Mouse (Mus musculus) heart, embryonic 15.5 days (tissue): ENCODE data around the gene Lcp1. TPM values are rescaled to one million over a fixed set of nuclear protein-coding genes. Genes with fewer than 3 reads are reported as not detected.

Experiments
- ATAC-seq: fragments of 200-750 bp; cut with Nextera tagmentation; replicated peaks from 2 replicates; pipeline ENCODE4 v1.8.0; 2017; ENCODE audit warnings: low read depth, moderate TSS enrichment; ENCODE audit not compliant: insufficient number of reproducible peaks, insufficient read depth, low FRiP score
- H3K27ac ChIP-seq: fragments of 300-500 bp; sonication (generic); 2 replicates; pipeline ENCODE4 v1.5.1; 2015; ENCODE audit warnings: mild to moderate bottlenecking, inconsistent platforms
- H3K27me3 ChIP-seq: fragments of 300-500 bp; sonication (generic); 2 replicates; pipeline ENCODE4 v1.6.1; 2015; ENCODE audit warnings: inconsistent platforms
- H3K36me3 ChIP-seq: fragments of 300-500 bp; sonication (generic); 2 replicates; pipeline ENCODE4 v1.6.1; 2015; ENCODE audit warnings: mild to moderate bottlenecking, inconsistent platforms
- H3K4me1 ChIP-seq: fragments of 300-500 bp; sonication (generic); replicated peaks from 2 replicates; pipeline ENCODE4 v1.6.1; 2015; ENCODE audit warnings: inconsistent platforms
- H3K4me2 ChIP-seq: fragments of 300-500 bp; sonication (generic); 2 replicates; pipeline ENCODE4 v1.6.1; 2015; ENCODE audit warnings: inconsistent platforms, mild to moderate bottlenecking, moderate library complexity
- H3K4me3 ChIP-seq: fragments of 300-500 bp; sonication (generic); 2 replicates; pipeline ENCODE4 v1.5.1; 2015; ENCODE audit warnings: mild to moderate bottlenecking, inconsistent platforms
- H3K9ac ChIP-seq: fragments of 300-500 bp; sonication (generic); 2 replicates; pipeline ENCODE4 v1.6.1; 2015; ENCODE audit warnings: mild to moderate bottlenecking, inconsistent platforms
- H3K9me3 ChIP-seq: fragments of 300-500 bp; sonication (generic); replicated peaks from 2 replicates; pipeline ENCODE4 v1.6.1; 2016; ENCODE audit warnings: inconsistent platforms
- WGBS: fragments of 180-500 bp; shearing (Covaris S2); methylation state at CpG from one replicate; pipeline ENCODE4 v1.1.7; 2015; ENCODE audit warnings: mixed read lengths; 5-methylcytosine and 5-hydroxymethylcytosine counted together
- polyA plus RNA-seq: library from polyadenylated mRNA; unstranded; fragments of >200 nt; fragmentation: Nextera tagmentation; extraction: Ambion mirVana; gene quantifications from 2 replicates; pipeline ENCODE4 v1.2.1, GENCODE M21; 2015

Gene Lcp1
- polyA plus RNA-seq, 1 experiment from 2014 or later = 20.6 TPM

GRCm38 (mm10) chr14:75151146-75151545 is 20.2 kb downstream of the Lcp1 start:
- Histone ChIP-seq H3K9ac (no peak overlapping the region), H3K9me3 (no peaks in the 10 kb centered on the region), H3K36me3 (no peaks in the 10 kb centered on the region), H3K4me3 (no peak overlapping the region), H3K4me2 (no peak overlapping the region), H3K27ac (no peak overlapping the region), H3K4me1 (no peaks in the 10 kb centered on the region), H3K27me3 (no peaks in the 10 kb centered on the region)
- no peak for ATAC-seq
- 51% methylated on average over 3 of the region's 3 CpGs for whole genome bisulfite sequencing

GRCm38 (mm10) chr14:75154481-75154880 is 23.6 kb downstream of the Lcp1 start:
- H3K4me1 ChIP-seq = no peaks in the 10 kb centered on the region
- no peaks in the 10 kb centered on the region for H3K9me3 ChIP-seq
- no peaks in the 10 kb centered on the region for H3K36me3 ChIP-seq
- no peak overlapping the region for H3K27ac ChIP-seq
- 70% methylated on average over 8 of the region's 8 CpGs for WGBS
- H3K4me3 ChIP-seq = no peak overlapping the region
- ATAC-seq = no peak
- no peak overlapping the region for H3K4me2 ChIP-seq
- no peaks in the 10 kb centered on the region for H3K27me3 ChIP-seq
- H3K9ac ChIP-seq = no peak overlapping the region

GRCm38 (mm10) chr14:75159375-75159774 is 28.5 kb downstream of the Lcp1 start:
- no peak overlapping the region for H3K4me3 ChIP-seq

DNA sequence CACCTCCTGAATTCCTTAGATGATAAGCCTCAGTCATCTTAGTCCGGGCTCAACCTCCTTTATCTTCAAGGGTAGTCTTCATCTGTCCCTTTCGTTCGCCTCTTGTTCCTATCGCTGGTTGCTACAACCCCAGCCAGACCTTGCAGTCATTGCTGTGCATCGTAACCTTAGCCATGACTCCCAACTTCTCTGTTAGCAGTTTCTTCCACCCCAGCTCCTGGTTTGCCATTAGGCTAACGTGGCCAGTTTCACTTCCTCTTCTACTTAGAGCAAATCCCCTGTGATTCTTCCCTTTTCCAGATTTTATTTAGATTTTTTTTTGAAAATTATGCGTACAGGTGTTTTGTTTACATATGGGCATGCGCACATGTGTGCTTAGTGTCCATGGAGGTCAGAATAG is 33.0 kb downstream of the Lcp1 start:
- no peak overlapping the region for H3K27ac ChIP-seq
- no peaks in the 10 kb centered on the region for H3K4me1 ChIP-seq
- H3K9me3 ChIP-seq = no peaks in the 10 kb centered on the region
- no peak overlapping the region for H3K9ac ChIP-seq
- ATAC-seq = no peak
- no peak overlapping the region for H3K4me2 ChIP-seq
- whole genome bisulfite sequencing = 74% methylated on average over 8 of the region's 8 CpGs
- no peak overlapping the region for H3K4me3 ChIP-seq
- H3K36me3 ChIP-seq = no peaks in the 10 kb centered on the region
- no peaks in the 10 kb centered on the region for H3K27me3 ChIP-seq

More at GRCm38 (mm10) chr14:75159375-75159774, 28.5 kb downstream of the Lcp1 start:
- H3K4me1 ChIP-seq = no peaks in the 10 kb centered on the region
- H3K27ac ChIP-seq = no peak overlapping the region
- H3K4me2 ChIP-seq = no peak overlapping the region
- no peaks in the 10 kb centered on the region for H3K36me3 ChIP-seq
- no peaks in the 10 kb centered on the region for H3K9me3 ChIP-seq
- no peaks in the 10 kb centered on the region for H3K27me3 ChIP-seq
- no peak for ATAC-seq
- H3K9ac ChIP-seq = no peak overlapping the region
- WGBS = 86% methylated on average over 2 of the region's 2 CpGs

- no peaks in the 10 kb centered on the region for H3K9me3 ChIP-seq
- no peak overlapping the region for H3K4me3 ChIP-seq
- no peaks in the 10 kb centered on the region for H3K4me1 ChIP-seq
- no peak overlapping the region for H3K4me2 ChIP-seq
- no peaks in the 10 kb centered on the region for H3K27me3 ChIP-seq
- ATAC-seq = no peak
- H3K27ac ChIP-seq = no peak overlapping the region
- no peak overlapping the region for H3K9ac ChIP-seq
- H3K36me3 ChIP-seq = no peaks in the 10 kb centered on the region
- WGBS = 88% methylated on average over 9 of the region's 9 CpGs
These were observed 33.4 kb downstream of the Lcp1 start for GRCm38 (mm10) chr14:75164345-75164744.

DNA sequence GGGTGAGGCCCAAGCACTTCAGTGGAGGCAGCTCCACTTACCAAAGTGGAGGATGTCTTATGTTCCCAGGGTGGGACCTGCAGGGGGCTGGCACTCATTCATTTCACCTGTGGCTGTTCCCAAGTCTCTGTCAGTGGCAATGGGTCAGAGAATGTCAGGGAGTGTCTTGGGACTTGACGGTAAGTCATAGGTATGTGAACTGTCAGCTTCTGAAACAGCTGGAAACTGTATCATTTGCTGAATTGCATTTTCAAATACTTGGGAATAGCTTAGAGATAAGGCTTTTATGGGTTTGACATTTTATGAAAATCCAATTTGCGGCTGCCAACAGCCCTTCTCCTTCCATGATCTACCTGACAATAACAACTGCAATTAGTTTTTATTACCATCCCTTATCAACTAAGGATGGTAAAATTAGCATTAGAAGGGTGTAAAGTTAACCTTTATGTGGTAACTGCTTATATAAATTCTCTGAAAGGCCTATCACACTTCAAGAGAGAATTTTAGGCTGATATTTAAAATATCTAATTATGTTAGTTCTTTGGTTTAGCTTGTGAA is 34.8 kb downstream of the Lcp1 start:
- Histone ChIP-seq H3K9ac (no peak overlapping the region), H3K4me1 (peaks cover 6% of the 10 kb centered on the region), H3K27ac (no peak overlapping the region), H3K36me3 (no peaks in the 10 kb centered on the region), H3K9me3 (no peaks in the 10 kb centered on the region), H3K4me3 (no peak overlapping the region), H3K27me3 (no peaks in the 10 kb centered on the region), H3K4me2 (no peak overlapping the region)
- WGBS = 67% methylated on average over 2 of the region's 2 CpGs
- ATAC-seq = no peak

GRCm38 (mm10) chr14:75168501-75168900 is 37.6 kb downstream of the Lcp1 start:
- Histone ChIP-seq H3K4me3 (no peak overlapping the region), H3K9ac (no peak overlapping the region), H3K9me3 (no peaks in the 10 kb centered on the region), H3K4me2 (no peak overlapping the region), H3K36me3 (no peaks in the 10 kb centered on the region), H3K27me3 (no peaks in the 10 kb centered on the region), H3K27ac (no peak overlapping the region), H3K4me1 (peaks cover 6% of the 10 kb centered on the region)
- no peak for ATAC-seq
- 59% methylated on average over 3 of the region's 3 CpGs for WGBS

DNA sequence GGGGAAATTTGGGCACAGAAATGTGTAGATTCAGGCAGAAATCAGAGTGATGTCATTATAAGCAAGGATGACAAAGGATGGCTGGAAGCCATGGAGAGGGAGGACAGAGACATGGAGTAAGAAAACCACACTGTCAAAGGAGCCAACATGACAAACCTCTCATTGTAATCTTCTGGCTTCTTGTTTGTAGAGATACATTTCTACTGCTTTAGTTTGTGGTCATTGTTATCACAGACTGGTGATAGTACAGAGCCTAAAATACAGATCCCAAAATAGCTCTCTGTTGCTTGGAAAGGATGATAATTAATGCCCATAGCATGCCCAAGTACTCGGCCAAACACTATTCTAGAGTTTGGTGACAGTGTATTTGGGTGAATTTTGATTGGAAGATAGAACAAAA is 39.6 kb downstream of the Lcp1 start:
- Histone ChIP-seq H3K27ac (peak overlapping the region; percentile 47), H3K4me3 (no peak overlapping the region), H3K9me3 (no peaks in the 10 kb centered on the region), H3K4me2 (no peak overlapping the region), H3K9ac (no peak overlapping the region), H3K27me3 (no peaks in the 10 kb centered on the region), H3K36me3 (no peaks in the 10 kb centered on the region), H3K4me1 (peaks cover 6% of the 10 kb centered on the region)
- no peak for ATAC-seq
- 35% methylated on average over 1 of the region's 1 CpGs for WGBS

DNA sequence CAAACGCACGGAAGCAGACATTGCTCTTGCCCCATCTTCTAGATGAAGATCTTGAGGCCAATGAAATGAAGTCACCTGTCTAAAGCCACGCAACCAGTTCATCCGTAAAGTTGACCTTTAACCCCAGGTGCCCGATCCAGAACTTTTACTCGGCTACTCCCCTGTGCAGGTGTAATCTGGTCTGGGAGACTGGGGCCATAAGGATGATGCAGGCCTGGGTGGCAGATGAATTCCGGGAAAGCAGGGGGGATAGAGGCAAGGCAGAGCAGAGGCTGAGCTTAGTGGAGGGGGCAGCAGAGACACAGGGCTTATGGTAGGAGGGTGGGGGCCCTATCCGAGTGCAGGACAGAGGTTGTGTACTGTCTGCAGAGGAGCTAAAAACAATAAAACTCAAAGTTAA is 43.4 kb downstream of the Lcp1 start:
- WGBS = 81% methylated on average over 8 of the region's 8 CpGs
- H3K36me3 ChIP-seq = no peaks in the 10 kb centered on the region
- H3K4me1 ChIP-seq = peaks cover 11% of the 10 kb centered on the region
- H3K27ac ChIP-seq = no peak overlapping the region
- H3K27me3 ChIP-seq = no peaks in the 10 kb centered on the region
- H3K9me3 ChIP-seq = no peaks in the 10 kb centered on the region
- H3K4me2 ChIP-seq = no peak overlapping the region
- ATAC-seq = no peak
- H3K9ac ChIP-seq = no peak overlapping the region
- H3K4me3 ChIP-seq = no peak overlapping the region

- 75% methylated on average over 9 of the region's 9 CpGs for WGBS
- Histone ChIP-seq H3K36me3 (no peaks in the 10 kb centered on the region), H3K27me3 (no peaks in the 10 kb centered on the region), H3K27ac (0 out of 2 replicates have a peak overlapping the region, but pooled peaks have one; percentile 31), H3K9me3 (no peaks in the 10 kb centered on the region), H3K4me1 (peaks cover 11% of the 10 kb centered on the region), H3K9ac (no peak overlapping the region), H3K4me3 (no peak overlapping the region), H3K4me2 (no peak overlapping the region)
- ATAC-seq = no peak
These were observed 44.0 kb downstream of the Lcp1 start for GRCm38 (mm10) chr14:75174731-75175555.

- ATAC-seq = no peak
- no peaks in the 10 kb centered on the region for H3K27me3 ChIP-seq
- H3K36me3 ChIP-seq = no peaks in the 10 kb centered on the region
- WGBS = 56% methylated on average over 7 of the region's 7 CpGs
- H3K4me3 ChIP-seq = no peak overlapping the region
- no peak overlapping the region for H3K4me2 ChIP-seq
- H3K27ac ChIP-seq = 0 out of 2 replicates have a peak overlapping the region, but pooled peaks have one; percentile 31
- peaks cover 5% of the 10 kb centered on the region for H3K4me1 ChIP-seq
- H3K9ac ChIP-seq = no peak overlapping the region
- H3K9me3 ChIP-seq = no peaks in the 10 kb centered on the region
These were observed 44.9 kb downstream of the Lcp1 start for GRCm38 (mm10) chr14:75175781-75176180.
